Mouse (Mus musculus) kidney, adult 2 months (tissue): ENCODE measurements around the gene Sec22c.

Source experiments
- CTCF ChIP-seq: fragments of 200-500 bp; conservative IDR thresholded peaks from 2 replicates; pipeline ENCODE4 v1.5.1; 2011; ENCODE audit warnings: low read depth, mild to moderate bottlenecking, control low read depth, low read length, moderate library complexity, mixed read lengths; ENCODE audit not compliant: insufficient read depth, insufficient read length
- POLR2A ChIP-seq: fragments of 200-500 bp; IDR thresholded peaks from one replicate; pipeline ENCODE4 v1.6.1; 2011; ENCODE audit warnings: low read depth, low read length, control low read depth

GRCm38 (mm10) chr9:121642401-121643181, 62.7 kb downstream of the Sec22c start, which contains the start of gene Vipr1:
- TF ChIP-seq POLR2A (no peak), CTCF (no peak)
